12 mouse cellular contexts compared by ENCODE assay signal in genomic region chr11:120092817-120093591, GRCm38 (mm10). TPM values are rescaled to one million over a fixed set of nuclear protein-coding genes. Genes with fewer than 3 reads are reported as not detected.
DNase-seq lines count a peak whose midpoint lies in the region; ATAC-seq and TF ChIP-seq lines count a peak whose summit lies in the region.
"Had no signal": no experiment of that assay in that cellular context is flagged by ENCODE, and none has a peak within 500 bp of the region (broad histone marks: within the 10 kb centered on the region; RNA-seq: fewer than 3 reads in every experiment).

No protein-coding gene starts in this region.

- intact Hi-C loops in heart, adult 2 months (cut with DNase I), result loop anchor here (10.0 kb wide), 1 partner anchor 158 kb away; no protein-coding TSS in a partner anchor

- TF ChIP-seq CTCF in heart, adult 2 months (IDR thresholded peaks at IDR 0.05), result no peak
- TF ChIP-seq CTCF in embryonic fibroblast, embryonic 13.5 days (IDR thresholded peaks at IDR 0.05; ENCODE audit: borderline replicate concordance, insufficient read depth, low read length), result peak; percentile 26; the same call in 1 of the 2 replicates
- no peak for TF ChIP-seq CTCF in hindbrain, postnatal 0 days (IDR thresholded peaks at IDR 0.05; ENCODE audit: low read depth)

- no peak overlapping the region for H3K9ac ChIP-seq in heart, adult 2 months (ENCODE audit: low read depth, low read length)
- H3K9ac ChIP-seq in neural tube, embryonic 12.5 days, result 0 out of 2 replicates have a peak overlapping the region, but pooled peaks have one; percentile 6
- no peak overlapping the region for H3K9ac ChIP-seq in hindbrain, postnatal 0 days (replicated peaks; ENCODE audit: low read length)
- H3K9ac ChIP-seq: hindbrain, embryonic 15.5 days had no signal

- H3K27ac ChIP-seq in heart, adult 2 months, result no peak overlapping the region
- no peak overlapping the region for H3K27ac ChIP-seq in neural tube, embryonic 12.5 days
- no peak overlapping the region for H3K27ac ChIP-seq in embryonic fibroblast, embryonic 13.5 days (ENCODE audit: insufficient read depth, low read length)
- no peak overlapping the region for H3K27ac ChIP-seq in hindbrain, postnatal 0 days
- H3K27ac ChIP-seq: hindbrain, embryonic 15.5 days; layer of hippocampus, adult 2 months; macrophage had no signal

- H3K9me3 ChIP-seq in neural tube, embryonic 12.5 days, result no peaks in the 10 kb centered on the region
- no peaks in the 10 kb centered on the region for H3K9me3 ChIP-seq in hindbrain, postnatal 0 days (ENCODE audit: low read length)
- H3K9me3 ChIP-seq: hindbrain, embryonic 15.5 days had no signal

- DNase-seq in heart, adult 11 months, result peak; percentile 93
- no peak for DNase-seq in heart, adult 2 months
- no peak for DNase-seq in neural tube, embryonic 10.5 days (ENCODE audit: extremely low spot score, low spot score)
- peak; percentile 65 for DNase-seq in thymus, postnatal 14 days
- DNase-seq in T-cell, adult 2 months (ENCODE audit: low spot score), result no peak
- DNase-seq in hindbrain, postnatal 0 days (ENCODE audit: low spot score), result no peak

- no peaks in the 10 kb centered on the region for H3K79me2 ChIP-seq in heart, adult 2 months (replicated peaks; ENCODE audit: control insufficient read depth, insufficient read depth, low read length)

- 77% methylated on average over 23 of the region's 23 CpGs for WGBS in heart, adult 2 months
- 82% methylated on average over 23 of the region's 23 CpGs for WGBS in neural tube, embryonic 12.5 days
- WGBS in hindbrain, postnatal 0 days, result 72% methylated on average over 23 of the region's 23 CpGs

- no peak overlapping the region for H3K4me2 ChIP-seq in neural tube, embryonic 12.5 days (replicated peaks)
- H3K4me2 ChIP-seq in hindbrain, postnatal 0 days (ENCODE audit: low read depth, low read length), result no peak overlapping the region
- H3K4me2 ChIP-seq: hindbrain, embryonic 15.5 days had no signal

- peaks cover 2% of the 10 kb centered on the region; the same call in 1 of the 2 replicates for H3K4me1 ChIP-seq in heart, adult 2 months (ENCODE audit: control insufficient read depth, insufficient read depth, low read length)
- H3K4me1 ChIP-seq in neural tube, embryonic 12.5 days, result peaks cover 8% of the 10 kb centered on the region
- H3K4me1 ChIP-seq in embryonic fibroblast, embryonic 13.5 days (ENCODE audit: control insufficient read depth, insufficient read depth, low read length), result peaks cover 5% of the 10 kb centered on the region; the same call in 1 of the 2 replicates
- peaks cover 3% of the 10 kb centered on the region; the same call in 1 of the 2 replicates for H3K4me1 ChIP-seq in hindbrain, postnatal 0 days (ENCODE audit: insufficient read depth, low read length)

- TF ChIP-seq POLR2A in heart, adult 2 months (IDR thresholded peaks at IDR 0.05; ENCODE audit: insufficient read depth, low read depth, low read length), result no peak
- TF ChIP-seq POLR2A in embryonic fibroblast, embryonic 13.5 days (IDR thresholded peaks at IDR 0.05; ENCODE audit: low read depth, low read length), result no peak

- no peak for ATAC-seq in neural tube, embryonic 12.5 days (ENCODE audit: low FRiP score, low read depth)
- no peak for ATAC-seq in hindbrain, postnatal 0 days

- no peak for TF ChIP-seq EP300 in heart, adult 2 months (IDR thresholded peaks at IDR 0.05; ENCODE audit: insufficient read depth, low read depth, low read length)

- H3K36me3 ChIP-seq in heart, adult 2 months (ENCODE audit: control insufficient read depth, insufficient read depth, low read length), result no peaks in the 10 kb centered on the region
- H3K36me3 ChIP-seq in neural tube, embryonic 12.5 days, result peaks cover 62% of the 10 kb centered on the region
- H3K36me3 ChIP-seq in hindbrain, postnatal 0 days (ENCODE audit: insufficient read depth, low read length), result peaks cover 40% of the 10 kb centered on the region

- H3K27me3 ChIP-seq in heart, adult 2 months (ENCODE audit: control insufficient read depth, insufficient read depth, low read length), result no peaks in the 10 kb centered on the region
- H3K27me3 ChIP-seq in neural tube, embryonic 12.5 days (replicated peaks), result no peaks in the 10 kb centered on the region
- H3K27me3 ChIP-seq in hindbrain, postnatal 0 days (ENCODE audit: insufficient read depth, low read length), result no peaks in the 10 kb centered on the region
- H3K27me3 ChIP-seq: hindbrain, embryonic 15.5 days had no signal

- no peak overlapping the region for H3K4me3 ChIP-seq in heart, adult 2 months
- H3K4me3 ChIP-seq in neural tube, embryonic 12.5 days, result no peak overlapping the region
- no peak overlapping the region for H3K4me3 ChIP-seq in embryonic fibroblast, embryonic 13.5 days (ENCODE audit: insufficient read depth, low read length)
- H3K4me3 ChIP-seq in hindbrain, postnatal 0 days (ENCODE audit: low read length), result no peak overlapping the region
- H3K4me3 ChIP-seq: hindbrain, embryonic 15.5 days; layer of hippocampus, adult 2 months had no signal

RNA-seq across cellular contexts. Expression of gene Tepsin, which starts 5.5 kb away (rescaled TPM):
- 1 to 10 TPM; 6.1 to 6.3 TPM for total RNA-seq in heart, adult 2 months (2021)
- 19.1 and 22.8 TPM in 2 replicates for polyA plus RNA-seq in heart, adult 2 months (2012; rRNA removed)
- 24.1 and 24.5 TPM in 2 replicates for polyA plus RNA-seq in neural tube, embryonic 12.5 days (2016; fragmentation: Nextera tagmentation; extraction: Ambion mirVana)
- 12.2 and 13.1 TPM in 2 replicates for polyA plus RNA-seq in embryonic fibroblast, embryonic 13.5 days (2011; ENCODE audit: insufficient read length, low read depth, missing spikeins)
- total RNA-seq in hindbrain, postnatal 0 days (2014; rRNA removed), result 30.6 and 31.6 TPM in 2 replicates
- 13.8 and 14.8 TPM in 2 replicates for polyA plus RNA-seq in hindbrain, postnatal 0 days (2015; fragmentation: Nextera tagmentation; extraction: Ambion mirVana)

RNA-seq across cellular contexts. Expression of gene Ndufaf8, which starts 5.7 kb away (rescaled TPM):
- 10 to 100 TPM; 82.7 to 93.9 TPM for total RNA-seq in heart, adult 2 months (2021)
- 35.5 and 51.0 TPM in 2 replicates for polyA plus RNA-seq in heart, adult 2 months (2012; rRNA removed)
- 48.9 and 56.4 TPM in 2 replicates for polyA plus RNA-seq in neural tube, embryonic 12.5 days (2016; fragmentation: Nextera tagmentation; extraction: Ambion mirVana)
- polyA plus RNA-seq in embryonic fibroblast, embryonic 13.5 days (2011; ENCODE audit: insufficient read length, low read depth, missing spikeins), result 18.0 and 20.3 TPM in 2 replicates
- 56.1 and 82.6 TPM in 2 replicates for total RNA-seq in hindbrain, postnatal 0 days (2014; rRNA removed)
- polyA plus RNA-seq in hindbrain, postnatal 0 days (2015; fragmentation: Nextera tagmentation; extraction: Ambion mirVana), result 62.7 and 70.2 TPM in 2 replicates

RNA-seq across cellular contexts. Expression of gene Cep131, which starts 6.4 kb away (rescaled TPM):
- 10 to 100 TPM in 1 of 2 experiments, 1 to 10 TPM in 1; 9.3 to 10.7 TPM for total RNA-seq in heart, adult 2 months (2021)
- 3.7 and 6.5 TPM in 2 replicates for polyA plus RNA-seq in heart, adult 2 months (2012; rRNA removed)
- 41.3 and 43.6 TPM in 2 replicates for polyA plus RNA-seq in neural tube, embryonic 12.5 days (2016; fragmentation: Nextera tagmentation; extraction: Ambion mirVana)
- 7.4 and 10.1 TPM in 2 replicates for polyA plus RNA-seq in embryonic fibroblast, embryonic 13.5 days (2011; ENCODE audit: insufficient read length, low read depth, missing spikeins)
- total RNA-seq in hindbrain, postnatal 0 days (2014; rRNA removed), result 18.5 and 18.7 TPM in 2 replicates
- 23.3 and 26.4 TPM in 2 replicates for polyA plus RNA-seq in hindbrain, postnatal 0 days (2015; fragmentation: Nextera tagmentation; extraction: Ambion mirVana)

RNA-seq across cellular contexts. Expression of gene Aatk, which starts 46.0 kb away (rescaled TPM):
- total RNA-seq in heart, adult 2 months (2021), result 1 to 10 TPM; 3.6 to 4.7 TPM
- polyA plus RNA-seq in heart, adult 2 months (2012; rRNA removed), result 10.3 and 12.1 TPM in 2 replicates
- 14.6 and 17.6 TPM in 2 replicates for polyA plus RNA-seq in neural tube, embryonic 12.5 days (2016; fragmentation: Nextera tagmentation; extraction: Ambion mirVana)
- polyA plus RNA-seq in embryonic fibroblast, embryonic 13.5 days (2011; ENCODE audit: insufficient read length, low read depth, missing spikeins), result 0.19 TPM in 1 of 2 replicates, not detected in the other
- 161 and 184 TPM in 2 replicates for total RNA-seq in hindbrain, postnatal 0 days (2014; rRNA removed)
- polyA plus RNA-seq in hindbrain, postnatal 0 days (2015; fragmentation: Nextera tagmentation; extraction: Ambion mirVana), result 33.3 and 35.5 TPM in 2 replicates
- polyA plus RNA-seq: C2C12 had no signal

RNA-seq across cellular contexts. Expression of gene Slc38a10, which starts 58.1 kb away (rescaled TPM):
- 10 to 100 TPM; 83.1 to 89.6 TPM for total RNA-seq in heart, adult 2 months (2021)
- polyA plus RNA-seq in heart, adult 2 months (2012; rRNA removed), result 84.5 and 128 TPM in 2 replicates
- polyA plus RNA-seq in neural tube, embryonic 12.5 days (2016; fragmentation: Nextera tagmentation; extraction: Ambion mirVana), result 119 and 121 TPM in 2 replicates
- polyA plus RNA-seq in embryonic fibroblast, embryonic 13.5 days (2011; ENCODE audit: insufficient read length, low read depth, missing spikeins), result 107 and 113 TPM in 2 replicates
- total RNA-seq in hindbrain, postnatal 0 days (2014; rRNA removed), result 167 and 178 TPM in 2 replicates
- polyA plus RNA-seq in hindbrain, postnatal 0 days (2015; fragmentation: Nextera tagmentation; extraction: Ambion mirVana), result 95.9 and 101 TPM in 2 replicates

Comparison
In these comparisons a context has a peak if more than half of its experiments do, and no peak if none do; other contexts are left out.
1. DNase-seq: peak in heart, adult 11 months (single experiment) and thymus, postnatal 14 days (single experiment); none in heart, adult 2 months (0 of 2), neural tube, embryonic 10.5 days (single experiment), T-cell, adult 2 months (single experiment) and hindbrain, postnatal 0 days (single experiment).